1 mouse cellular context compared by ENCODE assay signal in the genomic region with DNA sequence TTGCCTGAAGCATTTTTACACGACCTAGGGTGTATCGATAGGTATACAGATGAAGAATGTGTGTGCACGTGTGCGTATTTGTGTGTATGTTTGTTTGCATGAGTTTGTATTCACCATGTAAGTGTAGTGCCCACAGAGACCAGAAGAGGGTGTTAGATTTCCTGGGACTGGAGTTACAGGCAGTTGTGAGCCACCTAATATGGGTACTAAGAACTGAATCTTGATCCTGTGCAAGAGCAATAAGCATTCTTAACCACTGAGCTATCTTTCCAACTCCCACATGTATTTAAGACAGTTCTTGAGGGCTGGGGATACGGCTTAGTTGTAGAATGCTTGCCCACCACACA.
A peak's percentile ranks its signal among the peaks of the same experiment; 100 is the strongest.
TF ChIP-seq lines count a peak whose summit lies in the region.

No protein-coding gene starts in this region.

TF ChIP-seq in MEL, 35 proteins besides CTCF, POLR2A, EP300 and RAD21:
- no peak for TF ChIP-seq CHD1 (IDR thresholded peaks at IDR 0.05; ENCODE audit: low read depth, low read length)
- TF ChIP-seq USF2 (IDR thresholded peaks at IDR 0.05; ENCODE audit: borderline replicate concordance in 1 of 2, insufficient read depth in 1 of 2, low read depth in 1 of 2, low read length in 2 of 2): no peak
- TF ChIP-seq TCF12 (IDR thresholded peaks at IDR 0.05; ENCODE audit: low read depth, low read length): no peak
- peak; percentile 17; the same call in 1 of the 2 replicates for TF ChIP-seq SMC3 (IDR thresholded peaks at IDR 0.05; ENCODE audit: low read depth, low read length)
